Mouse (Mus musculus) heart, adult 8-10 months (tissue): ENCODE measurements around the gene Guca2b. TPM values are rescaled to one million over a fixed set of nuclear protein-coding genes. Genes with fewer than 3 reads are reported as not detected.

Source experiments
- total RNA-seq, 4 experiments: library from RNA; stranded (reverse); gene quantifications; 2 replicates each; pipeline ENCODE4 v1.2.4; 2022

Gene Guca2b
- total RNA-seq, 4 experiments from 2014 or later, result 0.49 to 0.75 TPM; not detected in 2

Other genes with a start within 250 kb of the Guca2b start
- 1 to 10 TPM in 1 of 4 experiments, under 1 TPM in 2, not detected in 1; 0.19 to 1.3 (median 0.44) TPM for gene Ccdc30, start 243.4 kb downstream of the Guca2b start, total RNA-seq
- gene Ppcs, start 236.5 kb downstream of the Guca2b start, total RNA-seq, result 10 to 100 TPM in 3 of 4 experiments, 1 to 10 TPM in 1; 6.2 to 13.3 (median 11.9) TPM
- gene Zmynd12, start 236.1 kb downstream of the Guca2b start, total RNA-seq, result not detected
- 1 to 10 TPM in 1 of 4 experiments, under 1 TPM in 3; 0.38 to 1.1 (median 0.72) TPM for gene Rimkla, start 166.3 kb downstream of the Guca2b start, total RNA-seq
- 10 to 100 TPM; 29.3 to 31.3 (median 29.7) TPM for gene Foxj3, start 122.0 kb downstream of the Guca2b start, total RNA-seq
- 1 to 10 TPM; 3.6 to 6.7 (median 5.8) TPM for gene Frg2f1, start 119.4 kb downstream of the Guca2b start, total RNA-seq
- gene Guca2a, start 21.2 kb downstream of the Guca2b start, total RNA-seq, result not detected
- gene Hivep3, start 74.8 kb upstream of the Guca2b start, total RNA-seq, result 10 to 100 TPM in 2 of 4 experiments, 1 to 10 TPM in 2; 7.4 to 11.0 (median 9.2) TPM